Mouse (Mus musculus) thymus, adult 18-20 months (tissue): ENCODE measurements around the gene Smtnl2.

Experiments
- DNase-seq, 2 experiments: peaks; one replicate each; pipeline ENCODE4 v3.0.0; 2022; ENCODE audit warnings: mixed read lengths in 2 of 2

The Smtnl2 gene

GRCm38 (mm10) chr11:72425201-72425600 lies 13.7 kb upstream of the Smtnl2 start:
- no peak for DNase-seq

GRCm38 (mm10) chr11:72423686-72424085 lies 12.2 kb upstream of the Smtnl2 start:
- DNase-seq = no peak

GRCm38 (mm10) chr11:72421518-72422278 lies 10.2 kb upstream of the Smtnl2 start:
- DNase-seq = no peak

- no peak for DNase-seq
These were observed 9.1 kb upstream of the Smtnl2 start for GRCm38 (mm10) chr11:72420460-72421122.

- no peak for DNase-seq
These were observed 7.5 kb upstream of the Smtnl2 start for GRCm38 (mm10) chr11:72419006-72419405.

- DNase-seq = no peak
These were observed 6.7 kb upstream of the Smtnl2 start for GRCm38 (mm10) chr11:72418227-72418626.

GRCm38 (mm10) chr11:72417376-72417775 lies 5.9 kb upstream of the Smtnl2 start:
- no peak for DNase-seq

- no peak for DNase-seq
These were observed 5.2 kb upstream of the Smtnl2 start for GRCm38 (mm10) chr11:72416666-72417065.

- DNase-seq = no peak
These were observed 3.6 kb upstream of the Smtnl2 start for GRCm38 (mm10) chr11:72415155-72415554.

- DNase-seq = no peak
These were observed 2.2 kb upstream of the Smtnl2 start for GRCm38 (mm10) chr11:72413601-72414190.

- DNase-seq = no peak
These were observed 1.5 kb upstream of the Smtnl2 start for GRCm38 (mm10) chr11:72413016-72413415.

- DNase-seq = no peak
These were observed 432 bp upstream of the Smtnl2 start for GRCm38 (mm10) chr11:72411945-72412344.

- DNase-seq = no peak
These were observed 906 bp downstream of the Smtnl2 start for GRCm38 (mm10) chr11:72410521-72411092.

- DNase-seq = no peak
These were observed 1.7 kb downstream of the Smtnl2 start for GRCm38 (mm10) chr11:72409649-72410385.

GRCm38 (mm10) chr11:72408451-72409170 lies 2.9 kb downstream of the Smtnl2 start:
- DNase-seq = no peak

GRCm38 (mm10) chr11:72407574-72407973 lies 3.9 kb downstream of the Smtnl2 start:
- DNase-seq = no peak

GRCm38 (mm10) chr11:72407081-72407480 lies 4.4 kb downstream of the Smtnl2 start:
- no peak for DNase-seq

GRCm38 (mm10) chr11:72406079-72406675 lies 5.3 kb downstream of the Smtnl2 start:
- DNase-seq = no peak

GRCm38 (mm10) chr11:72405532-72405931 lies 6.0 kb downstream of the Smtnl2 start:
- no peak for DNase-seq

- DNase-seq = no peak
These were observed 8.5 kb downstream of the Smtnl2 start for GRCm38 (mm10) chr11:72402969-72403368.

GRCm38 (mm10) chr11:72402017-72402416 lies 9.5 kb downstream of the Smtnl2 start:
- DNase-seq = no peak

GRCm38 (mm10) chr11:72401068-72401467 lies 10.4 kb downstream of the Smtnl2 start:
- DNase-seq = no peak
